Mouse (Mus musculus): ENCODE results near the gene Adrm1. TPM values are rescaled to one million over a fixed set of nuclear protein-coding genes. Genes with fewer than 3 reads are reported as not detected.

Gene Adrm1
- polyA plus RNA-seq, 1 experiment: 45.5 TPM

DNA sequence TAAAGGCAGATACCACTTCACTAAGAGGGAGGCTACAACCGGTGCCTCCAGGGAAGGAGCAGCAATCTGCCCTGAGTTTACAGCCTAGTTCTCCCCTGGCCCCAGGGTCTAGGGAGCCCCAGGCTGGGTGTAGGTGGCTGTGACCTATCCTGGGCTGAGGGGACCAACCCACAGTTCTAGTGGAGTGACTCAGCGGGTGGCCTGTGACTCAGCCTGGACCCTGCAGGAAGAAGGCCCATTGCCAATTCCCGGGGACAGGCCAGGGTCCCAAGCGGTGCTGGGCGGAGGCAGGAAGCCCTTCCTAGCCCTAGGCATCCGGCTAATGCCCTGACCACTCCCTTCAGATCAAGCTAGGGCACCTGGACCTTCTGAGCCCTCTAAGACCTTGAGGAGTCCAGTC lies 44.7 kb downstream of the Adrm1 start:
- no peak overlapping the region for H3K4me3 ChIP-seq (replicated peaks; ENCODE audit: control insufficient read depth, low read depth, low read length)
- H3K27ac ChIP-seq (ENCODE audit: control insufficient read depth, insufficient read depth, low read depth, low read length, poor library complexity): no peak overlapping the region
- TF ChIP-seq CTCF (IDR thresholded peaks at IDR 0.05; ENCODE audit: control insufficient read depth, insufficient read depth, low read length) (no peak), POLR2A (IDR thresholded peaks at IDR 0.05; ENCODE audit: borderline replicate concordance, control insufficient read depth, low read depth, low read length) (no peak)
- 56% methylated on average over 6 of the region's 6 CpGs for WGBS
- H3K4me1 ChIP-seq (ENCODE audit: control insufficient read depth, insufficient read depth, low read length): no peaks in the 10 kb centered on the region

DNA sequence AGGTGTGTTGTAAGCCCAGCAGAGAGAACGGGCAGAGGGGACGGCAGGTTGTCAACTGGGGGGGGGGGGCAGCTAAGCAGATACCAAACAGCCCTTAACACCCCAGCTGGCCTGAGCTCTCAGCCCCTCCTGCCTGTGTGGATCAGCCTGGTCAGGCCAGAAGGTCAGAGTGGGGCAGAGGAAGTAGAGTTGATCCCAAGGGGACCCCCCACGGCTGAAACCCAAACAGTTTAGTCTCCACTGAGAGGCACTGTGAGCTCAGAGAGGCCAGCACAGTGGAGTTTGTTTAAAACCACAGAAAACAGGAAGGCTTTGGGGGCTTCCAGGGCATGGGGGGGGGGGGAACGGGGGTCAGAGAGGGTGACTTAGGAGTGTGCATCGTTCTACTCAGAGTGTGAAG lies 45.6 kb downstream of the Adrm1 start:
- Histone ChIP-seq H3K27ac (ENCODE audit: control insufficient read depth, insufficient read depth, low read depth, low read length, poor library complexity) (no peak overlapping the region), H3K4me3 (replicated peaks; ENCODE audit: control insufficient read depth, low read depth, low read length) (no peak overlapping the region), H3K4me1 (ENCODE audit: control insufficient read depth, insufficient read depth, low read length) (no peaks in the 10 kb centered on the region)
- TF ChIP-seq POLR2A (IDR thresholded peaks at IDR 0.05; ENCODE audit: borderline replicate concordance, control insufficient read depth, low read depth, low read length) (no peak), CTCF (IDR thresholded peaks at IDR 0.05; ENCODE audit: control insufficient read depth, insufficient read depth, low read length) (no peak)
- 24% methylated on average over 5 of the region's 5 CpGs for WGBS

DNA sequence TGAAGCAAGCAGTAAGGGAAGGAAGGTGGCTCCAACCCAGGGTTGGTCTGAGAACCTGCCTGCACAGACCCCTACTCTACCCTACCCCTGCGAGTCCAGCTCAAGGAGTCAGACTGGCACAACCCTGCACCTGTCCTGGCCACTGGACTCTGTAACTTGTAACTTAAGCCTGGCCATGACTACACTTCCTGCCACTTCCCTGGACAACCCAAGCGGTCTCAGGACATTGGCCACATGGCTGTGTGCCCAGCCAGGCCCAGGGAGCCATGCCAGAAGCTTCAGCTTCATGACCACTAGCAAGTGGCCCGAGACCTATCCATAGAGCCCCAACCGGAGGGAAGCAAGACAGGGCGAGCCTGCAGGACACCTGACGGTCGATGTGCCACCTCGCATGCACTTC lies 46.3 kb downstream of the Adrm1 start:
- no peaks in the 10 kb centered on the region for H3K4me1 ChIP-seq (ENCODE audit: control insufficient read depth, insufficient read depth, low read length)
- TF ChIP-seq POLR2A (IDR thresholded peaks at IDR 0.05; ENCODE audit: borderline replicate concordance, control insufficient read depth, low read depth, low read length) (no peak), CTCF (IDR thresholded peaks at IDR 0.05; ENCODE audit: control insufficient read depth, insufficient read depth, low read length) (no peak)
- H3K27ac ChIP-seq (ENCODE audit: control insufficient read depth, insufficient read depth, low read depth, low read length, poor library complexity): no peak overlapping the region
- WGBS: 80% methylated on average over 8 of the region's 8 CpGs
- no peak overlapping the region for H3K4me3 ChIP-seq (replicated peaks; ENCODE audit: control insufficient read depth, low read depth, low read length)

DNA sequence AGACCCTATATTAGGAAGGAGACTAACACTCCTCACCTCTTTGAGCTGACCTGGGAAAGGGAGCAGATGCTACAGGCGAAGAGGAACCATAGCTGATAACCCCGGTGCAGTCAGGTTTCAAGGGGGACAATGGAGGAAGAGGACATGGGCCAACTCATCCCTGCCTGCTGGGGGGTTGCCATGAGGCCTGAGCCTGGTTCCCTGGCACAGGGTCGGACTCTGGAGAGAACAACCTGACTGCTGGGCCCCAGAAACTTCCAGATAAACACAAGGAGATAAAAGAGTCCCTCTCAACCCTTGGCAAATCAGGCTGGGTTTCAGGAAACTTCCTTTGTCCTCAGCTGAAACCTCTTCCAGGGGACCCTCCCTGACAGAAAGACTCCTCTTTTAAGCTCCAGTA lies 47.0 kb downstream of the Adrm1 start:
- Histone ChIP-seq H3K4me3 (replicated peaks; ENCODE audit: control insufficient read depth, low read depth, low read length) (no peak overlapping the region), H3K27ac (ENCODE audit: control insufficient read depth, insufficient read depth, low read depth, low read length, poor library complexity) (no peak overlapping the region), H3K4me1 (ENCODE audit: control insufficient read depth, insufficient read depth, low read length) (no peaks in the 10 kb centered on the region)
- WGBS: 69% methylated on average over 3 of the region's 3 CpGs
- no peak for TF ChIP-seq POLR2A (IDR thresholded peaks at IDR 0.05; ENCODE audit: borderline replicate concordance, control insufficient read depth, low read depth, low read length)
- no peak for TF ChIP-seq CTCF (IDR thresholded peaks at IDR 0.05; ENCODE audit: control insufficient read depth, insufficient read depth, low read length)

DNA sequence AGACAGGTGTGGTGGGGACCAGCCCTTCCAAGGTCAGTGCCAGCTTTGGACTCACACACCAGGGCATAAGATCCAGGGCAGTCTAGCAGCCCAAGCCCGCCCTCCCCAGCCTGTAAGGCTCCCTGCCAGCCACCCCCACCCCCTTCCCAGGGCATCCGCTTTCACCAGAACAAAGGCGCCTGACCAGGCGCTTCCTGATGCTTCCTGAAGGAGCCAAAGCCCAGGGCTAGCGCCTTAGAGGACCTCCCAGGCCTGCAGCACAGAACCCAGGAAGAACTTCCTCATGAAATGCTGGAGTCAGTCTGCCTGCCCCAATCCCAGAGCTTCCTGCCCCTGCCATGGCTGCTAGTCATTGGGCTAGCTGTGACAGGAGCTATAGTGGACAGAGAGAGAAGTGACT lies 47.4 kb downstream of the Adrm1 start:
- no peak overlapping the region for H3K4me3 ChIP-seq (replicated peaks; ENCODE audit: control insufficient read depth, low read depth, low read length)
- no peak for TF ChIP-seq POLR2A (IDR thresholded peaks at IDR 0.05; ENCODE audit: borderline replicate concordance, control insufficient read depth, low read depth, low read length)
- TF ChIP-seq CTCF (IDR thresholded peaks at IDR 0.05; ENCODE audit: control insufficient read depth, insufficient read depth, low read length): no peak
- H3K27ac ChIP-seq (ENCODE audit: control insufficient read depth, insufficient read depth, low read depth, low read length, poor library complexity): no peak overlapping the region
- WGBS: 70% methylated on average over 5 of the region's 5 CpGs
- no peaks in the 10 kb centered on the region for H3K4me1 ChIP-seq (ENCODE audit: control insufficient read depth, insufficient read depth, low read length)

DNA sequence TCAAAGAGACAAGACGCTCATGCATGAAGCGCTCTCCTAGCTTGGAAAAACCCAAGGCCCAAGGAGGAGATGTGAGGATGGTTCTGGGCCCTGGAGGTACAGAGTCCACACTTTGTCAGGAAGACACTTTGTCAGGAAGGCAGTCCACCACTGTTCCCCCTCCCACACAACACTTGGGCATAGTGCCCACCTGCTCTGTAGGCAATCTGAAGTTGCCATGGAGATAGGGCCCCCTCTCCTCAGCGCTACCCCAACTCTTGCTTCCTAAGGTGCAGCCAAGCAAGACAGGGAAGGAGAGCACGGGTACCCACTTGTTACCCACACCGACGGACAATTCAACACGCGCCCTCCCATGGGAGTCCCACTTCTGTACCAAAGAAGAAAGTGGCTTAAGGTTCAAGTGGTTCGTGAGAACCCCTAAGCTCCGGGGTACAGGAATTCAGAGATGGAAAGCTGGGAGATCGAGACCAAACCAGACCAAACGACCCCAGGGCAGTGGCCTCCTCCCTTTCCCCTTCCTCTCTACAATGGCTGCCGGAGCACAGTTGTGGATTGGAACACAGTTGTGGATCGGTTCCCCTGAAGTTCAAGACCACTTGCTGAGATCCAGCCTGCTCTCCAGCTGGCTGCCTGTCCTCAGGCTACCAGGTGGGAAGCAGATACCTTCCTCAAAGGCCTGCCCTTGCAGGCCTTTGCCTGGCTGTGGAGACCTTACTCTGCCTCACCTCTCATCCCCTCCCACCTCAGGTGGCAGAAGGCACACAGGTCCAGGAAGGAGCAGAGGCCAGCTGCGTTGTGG lies 48.1 kb downstream of the Adrm1 start:
- WGBS: 80% methylated on average over 15 of the region's 15 CpGs
- Histone ChIP-seq H3K4me1 (ENCODE audit: control insufficient read depth, insufficient read depth, low read length) (no peaks in the 10 kb centered on the region), H3K27ac (ENCODE audit: control insufficient read depth, insufficient read depth, low read depth, low read length, poor library complexity) (no peak overlapping the region), H3K4me3 (replicated peaks; ENCODE audit: control insufficient read depth, low read depth, low read length) (no peak overlapping the region)
- TF ChIP-seq POLR2A (IDR thresholded peaks at IDR 0.05; ENCODE audit: borderline replicate concordance, control insufficient read depth, low read depth, low read length) (no peak), CTCF (IDR thresholded peaks at IDR 0.05; ENCODE audit: control insufficient read depth, insufficient read depth, low read length) (no peak)

DNA sequence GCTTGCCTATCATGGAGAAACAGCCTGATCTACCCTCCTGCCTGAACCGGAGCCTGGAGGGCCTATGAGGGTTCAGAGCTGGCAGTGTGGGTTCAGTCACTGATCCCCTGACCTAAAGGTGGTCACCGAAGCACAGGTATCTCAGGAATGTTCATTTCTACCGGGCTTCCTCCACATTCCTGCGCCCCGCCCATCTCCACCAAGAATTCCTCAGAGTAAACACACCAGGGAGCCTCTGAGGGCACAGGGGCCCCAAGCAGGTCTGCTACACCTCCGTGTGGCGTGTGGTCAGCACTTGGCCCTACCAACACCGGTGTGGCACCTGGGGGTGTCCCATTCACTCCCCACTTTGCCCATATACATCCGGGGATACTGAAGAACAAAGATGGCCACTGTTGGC lies 48.9 kb downstream of the Adrm1 start:
- no peaks in the 10 kb centered on the region for H3K4me1 ChIP-seq (ENCODE audit: control insufficient read depth, insufficient read depth, low read length)
- no peak overlapping the region for H3K27ac ChIP-seq (ENCODE audit: control insufficient read depth, insufficient read depth, low read depth, low read length, poor library complexity)
- TF ChIP-seq POLR2A (IDR thresholded peaks at IDR 0.05; ENCODE audit: borderline replicate concordance, control insufficient read depth, low read depth, low read length) (no peak), CTCF (IDR thresholded peaks at IDR 0.05; ENCODE audit: control insufficient read depth, insufficient read depth, low read length) (no peak)
- no peak overlapping the region for H3K4me3 ChIP-seq (replicated peaks; ENCODE audit: control insufficient read depth, low read depth, low read length)
- WGBS: 77% methylated on average over 9 of the region's 9 CpGs

DNA sequence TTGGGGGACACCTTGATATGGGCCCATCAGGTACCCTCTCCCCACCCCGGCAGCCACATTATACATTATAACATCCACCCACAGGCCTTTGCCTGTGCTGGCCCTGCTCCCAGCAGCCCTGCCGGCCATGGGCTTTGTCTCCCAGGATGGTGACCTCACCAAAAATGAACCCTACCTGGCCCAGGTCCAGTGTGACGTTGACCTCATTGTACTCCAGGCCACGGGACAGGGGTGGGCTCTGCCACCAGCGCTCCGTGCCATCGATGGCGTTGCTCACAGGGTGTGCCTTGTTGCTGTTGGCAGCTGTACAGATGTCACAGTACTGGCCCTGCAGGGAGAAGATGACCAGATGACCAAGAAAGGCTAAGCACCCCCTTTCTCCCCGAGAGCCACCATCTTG lies 49.8 kb downstream of the Adrm1 start:
- H3K4me1 ChIP-seq (ENCODE audit: control insufficient read depth, insufficient read depth, low read length): no peaks in the 10 kb centered on the region
- H3K27ac ChIP-seq (ENCODE audit: control insufficient read depth, insufficient read depth, low read depth, low read length, poor library complexity): no peak overlapping the region
- TF ChIP-seq CTCF (IDR thresholded peaks at IDR 0.05; ENCODE audit: control insufficient read depth, insufficient read depth, low read length) (no peak), POLR2A (IDR thresholded peaks at IDR 0.05; ENCODE audit: borderline replicate concordance, control insufficient read depth, low read depth, low read length) (no peak)
- WGBS: 86% methylated on average over 9 of the region's 9 CpGs
- H3K4me3 ChIP-seq (replicated peaks; ENCODE audit: control insufficient read depth, low read depth, low read length): no peak overlapping the region

DNA sequence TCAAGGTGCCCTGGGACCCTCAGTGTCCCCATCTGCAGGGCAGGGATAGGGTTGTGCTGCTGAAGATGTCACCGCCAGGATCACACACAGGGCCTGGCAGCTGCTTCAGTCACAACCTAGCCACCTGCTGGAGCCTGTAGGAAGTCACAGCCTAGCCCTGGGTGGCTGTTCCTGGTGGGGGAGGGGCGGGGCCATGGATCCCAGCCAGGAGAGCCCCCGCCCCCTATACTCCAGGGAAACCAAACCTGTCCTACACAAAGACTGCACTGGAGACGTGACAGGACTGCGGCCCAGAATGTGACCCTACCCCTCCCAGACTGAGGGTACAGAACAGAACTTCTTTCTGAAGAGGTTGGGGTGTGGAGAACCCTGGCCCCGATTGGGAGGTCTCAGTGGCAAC lies 51.0 kb downstream of the Adrm1 start:
- 54% methylated on average over 6 of the region's 6 CpGs for WGBS
- H3K4me1 ChIP-seq (ENCODE audit: control insufficient read depth, insufficient read depth, low read length): no peaks in the 10 kb centered on the region
- no peak overlapping the region for H3K27ac ChIP-seq (ENCODE audit: control insufficient read depth, insufficient read depth, low read depth, low read length, poor library complexity)
- TF ChIP-seq POLR2A (IDR thresholded peaks at IDR 0.05; ENCODE audit: borderline replicate concordance, control insufficient read depth, low read depth, low read length): no peak
- TF ChIP-seq CTCF (IDR thresholded peaks at IDR 0.05; ENCODE audit: control insufficient read depth, insufficient read depth, low read length): no peak
- no peak overlapping the region for H3K4me3 ChIP-seq (replicated peaks; ENCODE audit: control insufficient read depth, low read depth, low read length)
